Mouse (Mus musculus): ENCODE results near the gene A530064D06Rik. TPM values are rescaled to one million over a fixed set of nuclear protein-coding genes. Genes with fewer than 3 reads are reported as not detected.

The A530064D06Rik gene
- total RNA-seq, 1 experiment from 2014 or later = 143 TPM

Other genes with a start within 250 kb of the A530064D06Rik start
- 13.2 and 19.2 TPM in 2 replicates for gene Foxp4, start 242.6 kb downstream of the A530064D06Rik start, total RNA-seq (2017)
- not detected in 2 replicates for gene 1700122O11Rik, start 129.0 kb downstream of the A530064D06Rik start, total RNA-seq (2017)
- not detected in 2 replicates for gene 1700067P10Rik, start 78.0 kb downstream of the A530064D06Rik start, total RNA-seq (2017)
- gene 9830107B12Rik, start 21.0 kb downstream of the A530064D06Rik start, total RNA-seq (2017) = 31.7 and 33.5 TPM in 2 replicates
- 172 and 173 TPM in 2 replicates for gene Trem1, start 65.5 kb upstream of the A530064D06Rik start, total RNA-seq (2017)
- gene Trem3, start 80.5 kb upstream of the A530064D06Rik start, total RNA-seq (2017) = 140 and 149 TPM in 2 replicates
- gene Treml4, start 97.0 kb upstream of the A530064D06Rik start, total RNA-seq (2017) = 47.1 and 49.0 TPM in 2 replicates
- 145 and 151 TPM in 2 replicates for gene Treml2, start 132.2 kb upstream of the A530064D06Rik start, total RNA-seq (2017)
- 99.2 and 102 TPM in 2 replicates for gene B430306N03Rik, start 148.9 kb upstream of the A530064D06Rik start, total RNA-seq (2017)
- 2.6 and 3.7 TPM in 2 replicates for gene Trem2, start 179.1 kb upstream of the A530064D06Rik start, total RNA-seq (2017)
- 7.0 and 9.8 TPM in 2 replicates for gene Treml1, start 192.6 kb upstream of the A530064D06Rik start, total RNA-seq (2017)
- gene Nfya, start 242.6 kb upstream of the A530064D06Rik start, total RNA-seq (2017) = 47.7 and 55.0 TPM in 2 replicates
- 92.3 and 97.1 TPM in 2 replicates for gene Oard1, start 242.7 kb upstream of the A530064D06Rik start, total RNA-seq (2017)